Mouse (Mus musculus): ENCODE results near the gene Bspry. TPM values are rescaled to one million over a fixed set of nuclear protein-coding genes. Genes with fewer than 3 reads are reported as not detected.

Bspry gene
- total RNA-seq, 1 experiment from 2014 or later = 1.2 TPM

DNA sequence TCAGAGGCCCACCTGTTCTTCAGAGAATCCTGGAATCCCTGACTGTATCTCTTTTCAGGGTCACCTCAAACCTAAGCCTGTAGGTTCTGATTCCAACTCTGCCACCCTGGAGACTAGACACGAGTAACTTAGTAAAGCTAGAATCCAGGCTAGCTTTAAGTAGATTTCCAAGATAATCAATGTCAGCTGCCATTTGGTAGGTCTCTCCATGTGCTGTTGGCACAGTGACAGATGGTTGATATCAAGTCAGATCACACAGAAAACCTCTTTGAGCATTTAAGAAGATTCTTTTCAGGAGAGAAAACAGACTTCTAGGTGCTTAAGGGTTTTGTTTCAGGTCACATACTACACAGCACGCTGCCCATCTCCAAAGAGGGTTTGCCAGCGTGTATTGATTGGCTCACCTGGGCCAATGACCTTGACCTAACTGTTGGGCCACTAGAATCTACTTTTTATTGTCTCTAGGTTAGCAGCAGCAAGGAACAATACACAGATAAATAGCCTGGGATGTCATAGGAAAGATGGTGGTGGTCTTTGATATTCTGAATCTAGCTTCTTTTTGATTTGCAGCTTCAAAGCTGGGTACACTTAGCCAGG lies 23.6 kb downstream of the Bspry start, which contains the start of gene Hdhd3:
TSS of gene Hdhd3 (minus strand) at position 94 of the 597 bp plus-strand sequence.
- ATAC-seq (replicated peaks in 1 of 2; ENCODE audit: insufficient read depth in 1 of 2, low FRiP score in 2 of 2, low TSS enrichment in 1 of 2, low read depth in 1 of 2, poor library complexity in 2 of 2, severe bottlenecking in 2 of 2) = no peak

DNA sequence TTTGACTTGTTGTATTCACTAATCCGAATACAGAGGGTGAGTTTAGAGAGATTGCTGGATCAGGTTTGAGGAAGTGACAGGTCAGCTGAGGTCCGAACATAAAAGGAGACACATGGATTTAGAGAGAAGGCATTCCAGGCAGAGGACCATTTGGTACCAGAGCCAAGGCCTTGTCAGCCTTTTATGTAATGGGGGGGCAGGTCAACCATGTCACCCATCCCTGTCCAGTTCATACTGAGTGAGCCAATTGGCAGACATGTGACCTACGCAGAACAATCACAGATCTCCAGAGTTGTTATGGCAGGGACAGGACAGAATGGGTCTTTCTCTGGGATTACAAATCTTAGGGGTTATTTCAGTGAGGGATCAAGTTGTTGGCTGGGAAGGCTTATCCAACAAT lies 26.1 kb downstream of the Bspry start:
- no peak for ATAC-seq (replicated peaks in 1 of 2; ENCODE audit: insufficient read depth in 1 of 2, low FRiP score in 2 of 2, low TSS enrichment in 1 of 2, low read depth in 1 of 2, poor library complexity in 2 of 2, severe bottlenecking in 2 of 2)

DNA sequence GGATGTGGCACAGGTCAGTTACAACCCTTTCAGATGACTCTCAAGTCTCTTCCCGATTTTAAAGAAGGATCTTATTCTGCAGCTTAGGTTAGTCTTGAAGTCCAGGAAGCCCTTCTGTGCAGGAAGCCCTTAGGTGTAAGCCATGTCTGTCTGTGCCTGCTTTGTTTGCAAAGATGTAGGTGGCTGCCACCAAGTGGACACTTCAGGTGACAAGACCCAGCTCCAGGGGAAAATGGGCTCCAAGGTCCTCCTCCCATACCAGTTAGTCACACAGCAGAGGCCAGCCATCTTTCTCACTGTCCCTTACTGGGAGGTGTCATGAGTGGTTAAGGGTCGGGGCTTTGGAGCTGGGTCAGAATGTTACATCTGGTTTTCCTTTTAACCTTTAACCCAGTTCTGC lies 26.9 kb downstream of the Bspry start:
- ATAC-seq (replicated peaks in 1 of 2; ENCODE audit: insufficient read depth in 1 of 2, low FRiP score in 2 of 2, low TSS enrichment in 1 of 2, low read depth in 1 of 2, poor library complexity in 2 of 2, severe bottlenecking in 2 of 2) = peak; percentile 34 to 38; a peak in 1 of 4 replicates

DNA sequence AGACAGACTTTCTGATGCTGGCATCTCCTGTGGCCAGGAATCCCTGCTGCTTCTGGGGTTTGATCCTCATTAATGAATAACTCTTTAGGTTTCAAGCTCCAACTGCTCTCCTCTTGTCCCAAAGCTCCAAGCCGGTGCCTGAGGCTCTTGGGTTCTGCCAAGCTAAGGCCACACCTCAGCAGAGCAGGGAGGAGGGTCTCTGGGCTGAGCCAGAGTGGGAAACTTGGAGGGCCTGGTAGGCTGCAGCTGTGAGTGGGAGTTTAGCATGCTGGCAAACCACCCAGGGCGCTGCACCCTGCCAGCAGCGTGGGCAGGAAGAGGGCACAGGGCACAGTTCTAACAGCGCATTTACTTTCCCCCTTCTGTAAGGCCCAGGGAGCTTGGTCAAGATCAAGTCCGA lies 29.0 kb downstream of the Bspry start:
- no peak for ATAC-seq (replicated peaks in 1 of 2; ENCODE audit: insufficient read depth in 1 of 2, low FRiP score in 2 of 2, low TSS enrichment in 1 of 2, low read depth in 1 of 2, poor library complexity in 2 of 2, severe bottlenecking in 2 of 2)

DNA sequence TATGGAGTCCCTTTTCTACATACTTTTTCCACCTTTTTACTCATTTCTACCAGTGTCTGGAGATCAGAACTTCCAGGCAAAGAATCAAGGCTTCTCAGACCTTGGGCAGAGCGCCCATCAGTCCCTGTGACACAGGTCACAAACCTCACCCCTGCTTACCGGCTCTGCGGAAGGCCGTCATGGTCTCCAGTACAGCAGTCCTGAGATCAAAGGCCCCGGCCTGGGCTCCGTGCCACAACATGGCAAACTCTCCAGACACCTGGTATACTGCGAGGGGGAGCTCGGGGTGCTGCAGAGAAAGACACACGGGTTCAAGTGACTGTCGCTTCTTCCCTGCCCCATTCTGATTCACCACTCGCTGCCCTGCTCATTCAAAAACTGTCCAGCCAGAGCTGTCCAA lies 30.1 kb downstream of the Bspry start:
- ATAC-seq (replicated peaks in 1 of 2; ENCODE audit: insufficient read depth in 1 of 2, low FRiP score in 2 of 2, low TSS enrichment in 1 of 2, low read depth in 1 of 2, poor library complexity in 2 of 2, severe bottlenecking in 2 of 2) = no peak

DNA sequence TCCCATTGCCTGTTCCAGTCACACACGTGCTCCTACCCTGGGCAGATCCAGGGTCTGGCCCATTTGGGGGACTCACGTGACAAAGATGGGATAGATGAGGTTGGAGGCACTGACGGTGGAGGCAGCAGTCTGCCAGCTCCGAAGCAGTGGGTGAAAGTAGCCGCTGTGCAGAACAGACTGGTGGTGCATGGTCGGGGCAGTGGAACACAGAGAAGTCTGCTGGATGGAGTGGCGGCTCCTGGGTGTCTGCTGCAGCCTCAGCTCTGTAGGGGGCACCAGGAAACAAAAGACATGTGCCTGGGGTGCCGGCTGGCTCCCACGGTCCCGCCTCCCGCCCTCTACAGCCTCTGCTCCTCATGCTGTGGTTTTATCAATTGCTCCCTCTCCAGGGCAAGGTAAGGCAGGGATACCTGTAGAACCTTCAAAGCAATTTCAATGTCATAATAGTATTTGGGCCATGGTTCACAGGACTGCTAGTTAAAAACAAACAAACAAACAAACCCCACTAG lies 34.2 kb downstream of the Bspry start:
- ATAC-seq (replicated peaks in 1 of 2; ENCODE audit: insufficient read depth in 1 of 2, low FRiP score in 2 of 2, low TSS enrichment in 1 of 2, low read depth in 1 of 2, poor library complexity in 2 of 2, severe bottlenecking in 2 of 2) = no peak

DNA sequence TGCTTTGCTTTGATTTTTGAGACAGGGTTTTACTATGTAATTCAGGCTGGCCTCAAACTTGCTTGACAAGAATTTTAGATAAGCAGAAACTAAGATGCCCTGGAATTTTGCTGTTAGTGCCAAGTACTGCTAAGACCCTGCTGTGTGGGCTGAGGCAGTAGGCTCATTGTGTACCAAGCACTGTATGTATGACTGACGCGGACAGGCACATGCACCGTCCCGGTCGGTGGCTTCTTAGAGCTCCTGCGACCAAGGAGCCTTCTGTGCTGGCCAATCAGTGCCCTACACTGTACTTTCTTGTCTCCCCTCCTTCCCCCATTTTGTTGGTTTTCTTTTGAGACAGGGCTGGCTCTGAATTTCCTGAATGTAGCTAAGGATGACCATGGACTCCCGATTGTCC lies 35.1 kb downstream of the Bspry start:
- no peak for ATAC-seq (replicated peaks in 1 of 2; ENCODE audit: insufficient read depth in 1 of 2, low FRiP score in 2 of 2, low TSS enrichment in 1 of 2, low read depth in 1 of 2, poor library complexity in 2 of 2, severe bottlenecking in 2 of 2)

DNA sequence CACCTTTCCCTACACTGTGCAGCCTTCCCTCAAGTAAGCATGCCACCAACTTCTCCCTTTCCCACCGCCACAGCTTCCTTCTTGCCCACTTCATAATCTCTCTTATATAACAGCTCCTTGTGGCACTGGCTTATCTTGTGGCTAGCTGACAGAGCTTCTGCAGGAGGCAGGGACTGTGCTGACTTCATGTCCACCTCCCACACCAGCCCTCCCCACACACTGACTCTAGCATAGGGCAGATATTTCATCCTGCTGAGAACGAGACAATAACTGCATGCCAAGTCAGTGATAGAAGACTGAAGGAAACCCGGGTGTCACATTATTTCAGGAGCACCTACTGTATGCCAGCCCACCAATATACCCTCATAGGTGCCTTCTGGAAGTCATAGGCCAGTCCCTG lies 35.6 kb downstream of the Bspry start:
- ATAC-seq (replicated peaks in 1 of 2; ENCODE audit: insufficient read depth in 1 of 2, low FRiP score in 2 of 2, low TSS enrichment in 1 of 2, low read depth in 1 of 2, poor library complexity in 2 of 2, severe bottlenecking in 2 of 2) = peak; percentile 37 to 43

DNA sequence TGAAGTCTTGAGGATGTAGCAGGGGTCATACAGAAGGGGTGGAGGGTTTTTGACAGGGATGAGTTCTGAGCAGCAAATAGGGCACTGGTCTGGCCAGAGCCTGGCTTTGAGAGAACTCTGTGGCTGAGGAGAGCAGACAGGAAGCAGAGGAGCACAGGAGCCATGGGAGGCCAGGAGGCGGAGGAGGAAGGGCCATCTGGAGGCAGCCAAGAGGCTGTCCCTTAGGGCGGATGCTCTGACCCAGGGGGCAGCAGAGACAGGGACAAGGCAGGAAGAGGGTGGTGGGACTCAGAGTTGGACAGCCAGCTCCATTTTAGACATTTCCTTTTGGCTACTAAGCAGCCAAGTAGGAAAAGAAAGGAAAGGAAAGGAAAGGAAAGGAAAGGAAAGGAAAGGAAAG lies 36.2 kb downstream of the Bspry start:
- ATAC-seq (replicated peaks in 1 of 2; ENCODE audit: insufficient read depth in 1 of 2, low FRiP score in 2 of 2, low TSS enrichment in 1 of 2, low read depth in 1 of 2, poor library complexity in 2 of 2, severe bottlenecking in 2 of 2) = no peak

DNA sequence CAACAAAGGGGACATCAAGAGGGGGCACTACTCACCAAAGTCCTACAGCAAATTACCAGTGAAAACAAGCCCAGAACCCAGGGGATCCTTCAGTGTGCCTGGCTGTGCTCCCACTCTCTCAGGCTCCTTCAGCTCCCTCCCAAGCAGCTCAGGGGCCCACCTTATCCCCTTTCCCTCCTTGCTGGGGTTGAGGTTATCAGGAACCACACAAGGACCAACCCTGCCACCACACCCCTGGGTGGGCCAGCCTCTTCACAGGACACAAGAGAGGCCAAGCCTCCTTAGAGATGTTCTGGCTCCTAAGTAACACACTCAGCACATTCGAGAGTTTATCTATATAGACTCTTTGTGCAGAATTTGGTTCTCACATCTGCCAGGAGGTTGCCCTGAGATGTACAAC lies 36.7 kb downstream of the Bspry start:
- ATAC-seq (replicated peaks in 1 of 2; ENCODE audit: insufficient read depth in 1 of 2, low FRiP score in 2 of 2, low TSS enrichment in 1 of 2, low read depth in 1 of 2, poor library complexity in 2 of 2, severe bottlenecking in 2 of 2) = peak in 1 of 2 experiments; percentile 24; a peak in 2 of 4 replicates

DNA sequence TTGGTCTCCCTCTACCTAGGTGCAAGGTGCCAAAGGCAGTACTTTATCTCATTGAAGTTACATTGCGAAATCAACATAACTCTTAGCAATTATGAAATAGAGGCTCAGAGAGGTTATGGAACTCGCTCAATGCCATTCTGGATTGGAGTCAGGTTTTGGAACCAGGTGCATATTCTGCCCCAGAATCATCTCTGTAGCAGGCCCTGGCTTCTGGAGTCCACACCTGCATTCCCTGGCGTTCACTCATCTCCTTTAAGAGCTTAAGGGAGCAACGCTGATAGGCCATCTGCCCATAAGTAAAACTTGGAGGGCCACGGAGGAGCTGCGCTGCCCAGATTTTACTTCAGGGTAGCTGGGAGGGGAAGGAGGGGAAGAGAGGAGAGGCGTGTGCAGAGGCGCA lies 37.2 kb downstream of the Bspry start:
- peak in 1 of 2 experiments; percentile 8; a peak in 1 of 4 replicates for ATAC-seq (replicated peaks in 1 of 2; ENCODE audit: insufficient read depth in 1 of 2, low FRiP score in 2 of 2, low TSS enrichment in 1 of 2, low read depth in 1 of 2, poor library complexity in 2 of 2, severe bottlenecking in 2 of 2)

DNA sequence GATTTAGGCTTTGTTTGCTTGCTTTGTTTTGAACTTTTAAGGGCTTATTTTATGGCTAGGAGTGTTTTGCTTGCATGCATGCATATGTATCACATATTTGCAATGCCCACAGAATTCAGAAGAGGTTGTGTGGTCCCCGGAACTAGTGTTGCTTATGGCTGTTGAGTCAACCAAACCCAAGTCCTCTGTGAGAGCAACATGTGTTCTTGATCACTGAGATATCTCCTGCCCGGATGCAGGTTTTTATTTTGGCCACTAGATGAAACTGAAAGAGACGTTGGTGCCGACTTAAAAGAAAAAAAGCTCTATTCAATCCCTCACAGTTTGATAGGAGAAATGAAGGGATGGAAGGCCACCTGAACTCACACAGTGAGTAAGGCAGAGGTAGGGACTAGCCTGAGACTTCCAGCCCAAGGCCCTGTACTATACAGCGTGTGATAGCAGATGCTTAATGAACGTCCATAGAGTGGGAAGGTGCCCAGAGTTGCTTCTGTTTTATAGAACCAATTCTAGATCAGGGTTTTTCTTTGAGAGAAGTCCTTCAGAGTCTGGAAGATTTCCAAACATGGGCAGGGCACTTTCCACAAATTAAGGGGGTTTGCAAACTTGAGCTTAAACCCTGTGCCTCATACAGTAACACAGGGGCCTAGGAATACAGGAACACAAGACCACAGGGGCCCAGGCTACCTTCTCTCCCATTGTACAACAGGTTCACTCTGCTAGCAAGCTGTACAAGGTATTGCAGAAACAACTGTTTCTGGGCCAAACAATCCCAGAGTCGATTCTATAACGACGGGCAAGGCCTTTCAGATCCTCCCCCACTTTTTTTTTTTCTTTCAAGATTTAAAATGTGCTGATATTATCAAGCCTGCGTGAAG lies 37.9 kb downstream of the Bspry start:
- no peak for ATAC-seq (replicated peaks in 1 of 2; ENCODE audit: insufficient read depth in 1 of 2, low FRiP score in 2 of 2, low TSS enrichment in 1 of 2, low read depth in 1 of 2, poor library complexity in 2 of 2, severe bottlenecking in 2 of 2)

DNA sequence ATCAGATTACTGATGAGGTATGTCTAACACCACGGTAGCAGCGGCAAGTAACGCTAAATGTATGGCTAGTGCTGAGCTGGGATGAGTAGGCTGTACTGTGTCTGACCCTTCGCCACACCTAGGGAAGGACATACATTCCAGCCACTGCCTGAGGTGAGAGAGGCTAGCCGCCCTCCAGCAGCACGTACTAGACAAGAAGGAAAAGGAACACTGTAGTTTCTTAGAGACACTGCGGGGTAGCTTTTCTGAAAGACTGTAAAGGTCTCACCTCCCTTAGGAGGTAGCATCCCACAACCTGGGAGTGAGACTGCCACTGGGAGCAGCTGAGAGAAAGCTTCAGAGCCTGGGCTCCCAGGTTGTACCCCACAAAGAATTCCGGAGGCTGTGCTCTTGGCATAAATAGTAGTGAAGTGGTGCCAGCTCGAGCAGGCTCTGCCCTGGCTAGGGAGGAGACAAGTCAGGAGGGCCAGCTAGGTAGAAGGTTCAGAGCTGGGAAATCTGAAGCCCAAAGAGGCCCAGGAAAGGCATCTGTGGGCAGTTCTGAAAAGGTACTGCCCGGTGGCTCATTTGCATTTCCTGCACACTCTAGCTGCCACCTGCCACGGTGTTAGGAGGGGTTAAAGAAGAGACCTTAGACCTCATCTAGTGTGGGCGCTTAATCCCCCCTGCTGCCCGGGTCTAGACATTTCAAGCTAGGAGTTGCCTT lies 38.7 kb downstream of the Bspry start:
- peak; percentile 4 to 9; a peak in 2 of 4 replicates for ATAC-seq (replicated peaks in 1 of 2; ENCODE audit: insufficient read depth in 1 of 2, low FRiP score in 2 of 2, low TSS enrichment in 1 of 2, low read depth in 1 of 2, poor library complexity in 2 of 2, severe bottlenecking in 2 of 2)

DNA sequence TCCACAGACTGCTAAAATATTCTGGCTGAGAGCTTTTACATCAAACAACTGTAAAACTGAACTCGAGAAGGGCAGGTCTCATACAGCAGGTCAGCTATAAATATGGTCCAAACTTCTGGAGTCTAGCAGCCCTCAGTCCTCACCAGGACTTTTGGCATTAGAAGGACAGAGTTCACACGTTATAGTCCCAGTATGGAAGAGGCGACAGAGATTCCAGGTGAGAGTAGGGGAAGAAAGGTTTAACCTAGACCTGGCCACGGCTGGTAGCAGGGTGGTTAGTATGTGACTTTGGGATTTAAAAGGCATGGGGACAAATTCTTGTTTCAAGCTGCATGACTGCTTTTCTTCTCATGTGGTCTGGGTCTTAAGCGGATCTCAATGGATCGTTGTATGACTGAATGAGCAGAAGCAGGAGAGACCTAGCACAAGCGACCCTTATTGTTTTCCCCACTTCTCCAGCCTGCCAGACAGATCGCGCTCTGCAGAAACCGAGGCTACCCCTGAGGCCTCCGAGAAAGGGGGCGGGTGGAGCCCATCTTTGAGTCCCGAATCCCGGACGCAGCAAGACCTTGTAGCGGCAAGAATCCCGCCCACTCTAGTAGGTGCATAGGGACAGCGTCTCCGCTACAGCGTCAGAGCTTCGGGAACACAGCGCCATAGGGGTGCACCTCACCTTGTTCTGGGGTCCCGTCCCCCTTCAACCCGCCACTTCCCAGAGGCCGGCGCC lies 39.4 kb downstream of the Bspry start:
- ATAC-seq (replicated peaks in 1 of 2; ENCODE audit: insufficient read depth in 1 of 2, low FRiP score in 2 of 2, low TSS enrichment in 1 of 2, low read depth in 1 of 2, poor library complexity in 2 of 2, severe bottlenecking in 2 of 2) = peak; percentile 5 to 19; a peak in 3 of 4 replicates

DNA sequence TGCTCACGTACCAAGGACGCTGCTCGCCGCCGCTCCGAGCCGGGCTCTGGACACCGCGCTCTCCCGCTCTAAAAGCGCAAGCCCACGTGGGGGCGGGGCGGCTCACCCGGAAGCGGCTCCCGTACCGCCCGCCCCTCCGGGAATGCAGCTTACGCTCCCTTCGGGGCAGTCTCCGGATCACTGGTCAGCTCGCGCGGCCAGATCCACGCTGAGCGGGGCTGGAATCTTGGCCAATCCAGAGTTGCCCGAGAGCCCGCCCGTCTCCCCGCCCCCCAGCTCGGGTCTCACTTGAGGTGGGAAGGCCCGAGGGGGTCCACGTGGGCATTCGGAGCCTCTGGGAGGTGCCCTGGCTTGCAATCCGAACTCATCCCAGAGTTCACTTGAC lies 40.0 kb downstream of the Bspry start, which contains the start of gene Alad:
TSS of gene Alad (minus strand) at position 70 of the 385 bp plus-strand sequence.
- peak; percentile 38 for ATAC-seq (replicated peaks in 1 of 2; ENCODE audit: insufficient read depth in 1 of 2, low FRiP score in 2 of 2, low TSS enrichment in 1 of 2, low read depth in 1 of 2, poor library complexity in 2 of 2, severe bottlenecking in 2 of 2)

DNA sequence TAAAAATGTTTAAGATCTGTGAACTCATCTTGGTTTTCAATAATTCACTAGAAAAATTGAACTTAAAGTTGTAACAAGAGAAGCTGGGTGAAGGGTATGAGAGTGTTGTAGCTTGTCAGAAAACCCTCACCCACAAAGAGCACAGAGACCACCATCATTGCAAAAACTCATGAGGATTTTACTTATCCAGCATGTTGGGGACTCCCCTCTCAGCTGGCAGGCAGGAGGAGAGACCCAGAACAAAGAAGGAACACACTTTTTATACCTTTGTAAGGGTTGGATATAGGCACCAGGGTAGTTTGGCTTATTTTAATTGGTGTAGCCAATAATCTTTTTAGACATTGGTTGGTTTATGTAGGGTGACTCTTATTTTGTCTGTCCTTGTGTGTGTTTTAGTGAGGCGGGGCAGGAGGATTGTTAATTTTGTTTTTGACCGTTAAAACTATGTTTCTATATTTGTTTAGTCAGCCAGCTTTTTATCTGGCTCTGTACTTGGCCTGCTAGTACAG lies 41.1 kb downstream of the Bspry start:
- no peak for ATAC-seq (replicated peaks in 1 of 2; ENCODE audit: insufficient read depth in 1 of 2, low FRiP score in 2 of 2, low TSS enrichment in 1 of 2, low read depth in 1 of 2, poor library complexity in 2 of 2, severe bottlenecking in 2 of 2)
